ENCODE assay signal across 8 mouse cellular contexts in genomic region chr7:136046645-136047363, GRCm38 (mm10).
DNase-seq lines count a peak whose midpoint lies in the region; ATAC-seq and TF ChIP-seq lines count a peak whose summit lies in the region.

No protein-coding gene starts in this region.

- no peaks in the 10 kb centered on the region for H3K36me3 ChIP-seq in forebrain, embryonic 14.5 days (ENCODE audit: control insufficient read depth, insufficient read depth, low read length)

- TF ChIP-seq CTCF in layer of hippocampus, adult 2 months (conservative IDR thresholded peaks at IDR 0.05) = no peak

- peak overlapping the region; percentile 12 for H3K4me2 ChIP-seq in forebrain, embryonic 14.5 days (ENCODE audit: low read length)

- no peaks in the 10 kb centered on the region; the same call in 1 of the 2 replicates for H3K27me3 ChIP-seq in forebrain, embryonic 14.5 days (replicated peaks; ENCODE audit: control insufficient read depth, insufficient read depth, low read length)

- peak; percentile 93 for ATAC-seq in forebrain, embryonic 14.5 days
- ATAC-seq in megakaryocyte-erythroid progenitor cell, adult 5-6 weeks (replicated peaks; ENCODE audit: low FRiP score, low TSS enrichment, poor library complexity, severe bottlenecking) = no peak

- peaks cover 18% of the 10 kb centered on the region for H3K4me1 ChIP-seq in forebrain, embryonic 14.5 days (ENCODE audit: control insufficient read depth, insufficient read depth, low read length)

- WGBS in forebrain, embryonic 14.5 days = 8% methylated on average over 14 of the region's 14 CpGs

- peak overlapping the region; percentile 45 for H3K27ac ChIP-seq in forebrain, embryonic 14.5 days (ENCODE audit: low read depth, low read length)
- peak overlapping the region; percentile 24 for H3K27ac ChIP-seq in layer of hippocampus, adult 2 months

- peak; percentile 15 for DNase-seq in thymus, postnatal 4 days
- no peak for DNase-seq in thymus, postnatal 36 days
- peak; percentile 94 for DNase-seq in forebrain, embryonic 14.5 days (ENCODE audit: low spot score)
- DNase-seq in heart, postnatal 14 days = peak; percentile 61 to 70
- DNase-seq in layer of hippocampus, adult 2 months (ENCODE audit: low spot score in 2 of 2) = peak; percentile 57
- DNase-seq in mesoderm, embryonic 11.5 days (ENCODE audit: low read depth, low spot score) = peak; percentile 53
- peak; percentile 73 for DNase-seq in right cerebral cortex, postnatal 14 days

- no peak overlapping the region for H3K4me3 ChIP-seq in forebrain, embryonic 14.5 days (ENCODE audit: low read depth, low read length)
- H3K4me3 ChIP-seq in layer of hippocampus, adult 2 months = no peak overlapping the region

- intact Hi-C loops in heart, postnatal 14 days (cut with DNase I) = loop anchor here (5.0 kb wide), 2 partner anchors 160 to 210 kb away; no protein-coding TSS in a partner anchor

- no peak overlapping the region for H3K9ac ChIP-seq in forebrain, embryonic 14.5 days (ENCODE audit: low read length)

- H3K9me3 ChIP-seq in forebrain, embryonic 14.5 days (replicated peaks; ENCODE audit: control insufficient read depth, low read length) = no peaks in the 10 kb centered on the region

Comparison
In these comparisons a context has a peak if more than half of its experiments do, and no peak if none do; other contexts are left out.
1. DNase-seq: peak in thymus, postnatal 4 days (single experiment), forebrain, embryonic 14.5 days (single experiment), heart, postnatal 14 days (2 of 2), layer of hippocampus, adult 2 months (2 of 2), mesoderm, embryonic 11.5 days (single experiment) and right cerebral cortex, postnatal 14 days (single experiment); none in thymus, postnatal 36 days (0 of 2).